Comparison of ENCODE assay signal across 17 mouse cellular contexts in the genomic region with DNA sequence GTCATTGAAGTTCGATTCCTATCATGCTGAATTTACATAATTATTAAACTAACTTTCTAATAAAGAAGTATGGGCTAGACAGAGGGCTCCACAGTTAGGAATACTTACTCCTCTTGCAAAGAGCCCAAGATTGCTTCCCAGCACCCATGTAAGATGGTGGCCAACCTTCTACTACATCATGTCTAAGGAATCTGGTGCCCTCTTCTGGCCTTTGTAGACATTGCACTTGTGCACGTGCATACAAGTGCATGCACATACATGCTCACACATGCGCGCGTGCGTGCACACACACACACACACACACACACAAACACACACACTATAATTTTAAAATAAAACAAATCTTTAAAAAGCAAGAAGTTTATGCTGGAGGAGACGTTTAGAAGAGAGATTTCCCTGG.
DNase-seq lines count a peak whose midpoint lies in the region; ATAC-seq and TF ChIP-seq lines count a peak whose summit lies in the region.
"Had no signal": no experiment of that assay in that cellular context is flagged by ENCODE, and none has a peak within 500 bp of the region (broad histone marks: within the 10 kb centered on the region; RNA-seq: fewer than 3 reads in every experiment).

No protein-coding gene starts in this region.

- 93% methylated on average over 7 of the region's 7 CpGs for WGBS in heart, adult 2 months
- 89% methylated on average over 7 of the region's 7 CpGs for WGBS in liver, postnatal 0 days (ENCODE audit: insufficient replicate concordance)
- WGBS in liver, embryonic 12.5 days (ENCODE audit: insufficient replicate concordance), result 79% methylated on average over 7 of the region's 7 CpGs
- 91% methylated on average over 7 of the region's 7 CpGs for WGBS in hindbrain, embryonic 10.5 days

- no peaks in the 10 kb centered on the region for H3K9me3 ChIP-seq in liver, postnatal 0 days (ENCODE audit: low read length)
- H3K9me3 ChIP-seq in liver, embryonic 12.5 days (replicated peaks), result 0 out of 2 replicates have a peak, but pooled peaks cover 6% of the 10 kb centered on the region
- H3K9me3 ChIP-seq in E14TG2a.4 (ENCODE audit: low read length), result no peaks in the 10 kb centered on the region
- no peaks in the 10 kb centered on the region for H3K9me3 ChIP-seq in hindbrain, embryonic 10.5 days
- H3K9me3 ChIP-seq: heart, embryonic 15.5 days; lung, embryonic 15.5 days; neural tube, embryonic 15.5 days had no signal

- no peaks in the 10 kb centered on the region for H3K79me2 ChIP-seq in heart, adult 2 months (replicated peaks; ENCODE audit: control insufficient read depth, insufficient read depth, low read length)

- TF ChIP-seq POLR2A in heart, adult 2 months (IDR thresholded peaks at IDR 0.05; ENCODE audit: insufficient read depth, low read depth, low read length), result no peak

- H3K36me3 ChIP-seq in heart, adult 2 months (ENCODE audit: control insufficient read depth, insufficient read depth, low read length), result no peaks in the 10 kb centered on the region
- no peaks in the 10 kb centered on the region for H3K36me3 ChIP-seq in liver, postnatal 0 days (replicated peaks; ENCODE audit: insufficient read depth, low read length)
- no peaks in the 10 kb centered on the region for H3K36me3 ChIP-seq in liver, embryonic 12.5 days
- H3K36me3 ChIP-seq in E14TG2a.4 (ENCODE audit: insufficient read depth, low read length), result no peaks in the 10 kb centered on the region
- H3K36me3 ChIP-seq in hindbrain, embryonic 10.5 days, result no peaks in the 10 kb centered on the region
- H3K36me3 ChIP-seq: heart, embryonic 15.5 days; hindbrain, embryonic 12.5 days; limb, embryonic 12.5 days; lung, embryonic 15.5 days; neural tube, embryonic 15.5 days had no signal

- no peaks in the 10 kb centered on the region for H3K4me1 ChIP-seq in heart, adult 2 months (ENCODE audit: control insufficient read depth, insufficient read depth, low read length)
- no peaks in the 10 kb centered on the region for H3K4me1 ChIP-seq in liver, postnatal 0 days (ENCODE audit: insufficient read depth)
- H3K4me1 ChIP-seq in liver, embryonic 12.5 days, result no peaks in the 10 kb centered on the region
- peaks cover 17% of the 10 kb centered on the region for H3K4me1 ChIP-seq in E14TG2a.4 (replicated peaks; ENCODE audit: low read depth, low read length)
- no peaks in the 10 kb centered on the region for H3K4me1 ChIP-seq in hindbrain, embryonic 10.5 days (replicated peaks)
- H3K4me1 ChIP-seq: heart, embryonic 15.5 days; hindbrain, embryonic 12.5 days; lung, embryonic 15.5 days; megakaryocyte, embryonic 14.5 days; neural tube, embryonic 15.5 days had no signal

- no peak for ATAC-seq in liver, postnatal 0 days
- ATAC-seq in liver, embryonic 12.5 days, result no peak

- no peak overlapping the region for H3K27ac ChIP-seq in heart, adult 2 months
- H3K27ac ChIP-seq in liver, postnatal 0 days (ENCODE audit: low read depth), result no peak overlapping the region
- no peak overlapping the region for H3K27ac ChIP-seq in liver, embryonic 12.5 days
- no peak overlapping the region for H3K27ac ChIP-seq in hindbrain, embryonic 10.5 days
- H3K27ac ChIP-seq: heart, embryonic 15.5 days; hindbrain, embryonic 12.5 days; lung, embryonic 15.5 days; neural tube, embryonic 15.5 days had no signal

- no peak overlapping the region for H3K9ac ChIP-seq in heart, adult 2 months (ENCODE audit: low read depth, low read length)
- no peak overlapping the region for H3K9ac ChIP-seq in liver, postnatal 0 days (replicated peaks)
- H3K9ac ChIP-seq in liver, embryonic 12.5 days, result no peak overlapping the region
- H3K9ac ChIP-seq: heart, embryonic 15.5 days; hindbrain, embryonic 12.5 days; limb, embryonic 12.5 days; lung, embryonic 15.5 days; neural tube, embryonic 15.5 days had no signal

- H3K4me2 ChIP-seq in liver, postnatal 0 days (ENCODE audit: low read depth, low read length), result no peak overlapping the region
- H3K4me2 ChIP-seq in liver, embryonic 12.5 days, result no peak overlapping the region
- H3K4me2 ChIP-seq: heart, embryonic 15.5 days; hindbrain, embryonic 12.5 days; limb, embryonic 12.5 days; lung, embryonic 15.5 days; neural tube, embryonic 15.5 days had no signal

- no peak for TF ChIP-seq EP300 in heart, adult 2 months (IDR thresholded peaks at IDR 0.05; ENCODE audit: insufficient read depth, low read depth, low read length)
- TF ChIP-seq EP300 in liver, postnatal 0 days (IDR thresholded peaks at IDR 0.05; ENCODE audit: low read depth), result no peak

- TF ChIP-seq CTCF in heart, adult 2 months (IDR thresholded peaks at IDR 0.05), result 0 out of 2 replicates have a peak, but pooled peaks have one; percentile 2
- peak; percentile 25; the same call in 1 of the 2 replicates for TF ChIP-seq CTCF in liver, postnatal 0 days (IDR thresholded peaks at IDR 0.05; ENCODE audit: low read depth)
- peak; percentile 34 for TF ChIP-seq CTCF in E14TG2a.4 (conservative IDR thresholded peaks at IDR 0.05; ENCODE audit: low read length)

- no peaks in the 10 kb centered on the region for H3K27me3 ChIP-seq in heart, adult 2 months (ENCODE audit: control insufficient read depth, insufficient read depth, low read length)
- no peaks in the 10 kb centered on the region for H3K27me3 ChIP-seq in liver, postnatal 0 days (ENCODE audit: insufficient read depth, low read length)
- H3K27me3 ChIP-seq in liver, embryonic 12.5 days (replicated peaks), result no peaks in the 10 kb centered on the region
- H3K27me3 ChIP-seq in E14TG2a.4 (ENCODE audit: insufficient read depth, low read length), result no peaks in the 10 kb centered on the region
- H3K27me3 ChIP-seq in hindbrain, embryonic 10.5 days (ENCODE audit: insufficient read depth, poor library complexity, severe bottlenecking), result no peaks in the 10 kb centered on the region
- H3K27me3 ChIP-seq: heart, embryonic 15.5 days; hindbrain, embryonic 12.5 days; limb, embryonic 12.5 days; lung, embryonic 15.5 days; megakaryocyte, embryonic 14.5 days; neural tube, embryonic 15.5 days had no signal

- intact Hi-C loops in heart, adult 2 months (cut with DNase I), result no loop called here

- DNase-seq in heart, adult 2 months, result no peak
- DNase-seq in heart, adult 9 months (ENCODE audit: low spot score in 2 of 2), result no peak
- no peak for DNase-seq in liver, postnatal 0 days
- peak; percentile 85 for DNase-seq in R1 (ENCODE audit: low read depth, low spot score)
- no peak for DNase-seq in T-cell, adult 2 months (ENCODE audit: low spot score)
- no peak for DNase-seq in hindbrain, embryonic 10.5 days (ENCODE audit: low spot score)
- DNase-seq: adrenal gland, adult 2 months; B cell, adult 2 months; cerebellum, adult 18-20 months had no signal

- no peak overlapping the region for H3K4me3 ChIP-seq in heart, adult 2 months
- no peak overlapping the region for H3K4me3 ChIP-seq in liver, postnatal 0 days (ENCODE audit: low read depth, low read length)
- H3K4me3 ChIP-seq in liver, embryonic 12.5 days, result no peak overlapping the region
- no peak overlapping the region for H3K4me3 ChIP-seq in E14TG2a.4 (replicated peaks; ENCODE audit: low read length)
- H3K4me3 ChIP-seq in hindbrain, embryonic 10.5 days, result no peak overlapping the region
- H3K4me3 ChIP-seq: heart, embryonic 15.5 days; hindbrain, embryonic 12.5 days; limb, embryonic 12.5 days; lung, embryonic 15.5 days; megakaryocyte, embryonic 14.5 days; neural tube, embryonic 15.5 days had no signal
